Mouse (Mus musculus) liver, embryonic 14.5 days (tissue): ENCODE data around the gene Ces2a.

Experiments used
- CTCF ChIP-seq: IDR thresholded peaks from 2 replicates; pipeline ENCODE4 v1.5.1; 2016; ENCODE audit warnings: antibody characterized with exemption, low read depth, control low read depth
- EP300 ChIP-seq: IDR thresholded peaks from 2 replicates; pipeline ENCODE4 v1.6.1; 2016; ENCODE audit warnings: antibody characterized with exemption, low read depth

GRCm38 (mm10) chr8:104743410-104743809 is 9.6 kb downstream of the Ces2a start:
- no peak for TF ChIP-seq EP300
- TF ChIP-seq CTCF = no peak
